Mouse (Mus musculus): Measurements from ENCODE around the gene Bbip1.

Bbip1 gene

GRCm38 (mm10) chr19:53906033-53906702 is 38.3 kb downstream of the Bbip1 start:
- Histone ChIP-seq H3K27me3 (ENCODE audit: insufficient read depth, low read length) (peaks cover 2% of the 10 kb centered on the region; the same call in 1 of the 2 replicates), H3K4me3 (replicated peaks; ENCODE audit: low read length) (no peak overlapping the region), H3K9me3 (ENCODE audit: low read length) (no peaks in the 10 kb centered on the region), H3K36me3 (ENCODE audit: insufficient read depth, low read length) (no peaks in the 10 kb centered on the region), H3K4me1 (replicated peaks; ENCODE audit: low read depth, low read length) (peaks cover 12% of the 10 kb centered on the region)
- TF ChIP-seq CTCF (conservative IDR thresholded peaks at IDR 0.05; ENCODE audit: low read length) (no peak), POU5F1 (IDR thresholded peaks at IDR 0.05; ENCODE audit: borderline replicate concordance, low read length) (no peak)

GRCm38 (mm10) chr19:53904833-53905480 is 39.5 kb downstream of the Bbip1 start:
- Histone ChIP-seq H3K9me3 (ENCODE audit: low read length) (no peaks in the 10 kb centered on the region), H3K4me1 (replicated peaks; ENCODE audit: low read depth, low read length) (peaks cover 12% of the 10 kb centered on the region), H3K27me3 (ENCODE audit: insufficient read depth, low read length) (peaks cover 13% of the 10 kb centered on the region), H3K4me3 (replicated peaks; ENCODE audit: low read length) (no peak overlapping the region), H3K36me3 (ENCODE audit: insufficient read depth, low read length) (no peaks in the 10 kb centered on the region)
- TF ChIP-seq CTCF (conservative IDR thresholded peaks at IDR 0.05; ENCODE audit: low read length) (no peak), NANOG (IDR thresholded peaks at IDR 0.05; ENCODE audit: borderline replicate concordance, low read length) (no peak), POU5F1 (IDR thresholded peaks at IDR 0.05; ENCODE audit: borderline replicate concordance, low read length) (no peak)

GRCm38 (mm10) chr19:53903507-53904321 is 40.7 kb downstream of the Bbip1 start:
- H3K9me3 ChIP-seq (ENCODE audit: low read length): no peaks in the 10 kb centered on the region
- no peaks in the 10 kb centered on the region for H3K36me3 ChIP-seq (ENCODE audit: insufficient read depth, low read length)
- H3K4me3 ChIP-seq (replicated peaks; ENCODE audit: low read length): peak overlapping the region; percentile 90
- TF ChIP-seq NANOG (IDR thresholded peaks at IDR 0.05; ENCODE audit: borderline replicate concordance, low read length) (no peak), CTCF (conservative IDR thresholded peaks at IDR 0.05; ENCODE audit: low read length) (no peak), POU5F1 (IDR thresholded peaks at IDR 0.05; ENCODE audit: borderline replicate concordance, low read length) (no peak)
- H3K27me3 ChIP-seq (ENCODE audit: insufficient read depth, low read length): peaks cover 24% of the 10 kb centered on the region
- peaks cover 12% of the 10 kb centered on the region for H3K4me1 ChIP-seq (replicated peaks; ENCODE audit: low read depth, low read length)

- Histone ChIP-seq H3K4me1 (replicated peaks; ENCODE audit: low read depth, low read length) (peaks cover 12% of the 10 kb centered on the region), H3K36me3 (ENCODE audit: insufficient read depth, low read length) (no peaks in the 10 kb centered on the region), H3K9me3 (ENCODE audit: low read length) (no peaks in the 10 kb centered on the region), H3K27me3 (ENCODE audit: insufficient read depth, low read length) (peaks cover 24% of the 10 kb centered on the region), H3K4me3 (replicated peaks; ENCODE audit: low read length) (peak overlapping the region; percentile 90)
- no peak for TF ChIP-seq CTCF (conservative IDR thresholded peaks at IDR 0.05; ENCODE audit: low read length)
- no peak for TF ChIP-seq POU5F1 (IDR thresholded peaks at IDR 0.05; ENCODE audit: borderline replicate concordance, low read length)
- TF ChIP-seq NANOG (IDR thresholded peaks at IDR 0.05; ENCODE audit: borderline replicate concordance, low read length): no peak
These were observed 41.5 kb downstream of the Bbip1 start for GRCm38 (mm10) chr19:53902739-53903487.

GRCm38 (mm10) chr19:53901931-53902738 is 42.3 kb downstream of the Bbip1 start:
- Histone ChIP-seq H3K36me3 (ENCODE audit: insufficient read depth, low read length) (no peaks in the 10 kb centered on the region), H3K27me3 (ENCODE audit: insufficient read depth, low read length) (peaks cover 24% of the 10 kb centered on the region), H3K9me3 (ENCODE audit: low read length) (no peaks in the 10 kb centered on the region), H3K4me3 (replicated peaks; ENCODE audit: low read length) (0 out of 2 replicates have a peak overlapping the region, but pooled peaks have one; percentile 90), H3K4me1 (replicated peaks; ENCODE audit: low read depth, low read length) (peaks cover 12% of the 10 kb centered on the region)
- TF ChIP-seq NANOG (IDR thresholded peaks at IDR 0.05; ENCODE audit: borderline replicate concordance, low read length): no peak
- no peak for TF ChIP-seq POU5F1 (IDR thresholded peaks at IDR 0.05; ENCODE audit: borderline replicate concordance, low read length)
- no peak for TF ChIP-seq CTCF (conservative IDR thresholded peaks at IDR 0.05; ENCODE audit: low read length)

GRCm38 (mm10) chr19:53899941-53900610 is 44.4 kb downstream of the Bbip1 start:
- TF ChIP-seq CTCF (conservative IDR thresholded peaks at IDR 0.05; ENCODE audit: low read length) (no peak), POU5F1 (IDR thresholded peaks at IDR 0.05; ENCODE audit: borderline replicate concordance, low read length) (no peak), NANOG (IDR thresholded peaks at IDR 0.05; ENCODE audit: borderline replicate concordance, low read length) (no peak)
- H3K36me3 ChIP-seq (ENCODE audit: insufficient read depth, low read length): no peaks in the 10 kb centered on the region
- peaks cover 12% of the 10 kb centered on the region for H3K4me1 ChIP-seq (replicated peaks; ENCODE audit: low read depth, low read length)
- no peak overlapping the region for H3K4me3 ChIP-seq (replicated peaks; ENCODE audit: low read length)
- H3K9me3 ChIP-seq (ENCODE audit: low read length): no peaks in the 10 kb centered on the region
- H3K27me3 ChIP-seq (ENCODE audit: insufficient read depth, low read length): peaks cover 24% of the 10 kb centered on the region
